Mouse (Mus musculus) CH12.LX (cell line): Measurements from ENCODE around the gene Hoxa7. TPM values are rescaled to one million over a fixed set of nuclear protein-coding genes. Genes with fewer than 3 reads are reported as not detected.

Source experiments
- DNase-seq: peaks from one replicate; pipeline ENCODE4 v3.0.0-alpha.2; 2013; ENCODE audit errors: extremely low read depth
- H3K27ac ChIP-seq: 2 replicates; pipeline ENCODE4 v1.5.1; 2012; ENCODE audit warnings: low read depth, mild to moderate bottlenecking, control low read depth, moderate library complexity; ENCODE audit not compliant: insufficient read depth
- H3K27me3 ChIP-seq: replicated peaks from 2 replicates; pipeline ENCODE3; 2012; ENCODE audit warnings: inconsistent platforms
- H3K36me3 ChIP-seq, 2 experiments: replicated peaks in 1 of 2; 2 replicates each; pipeline versions ENCODE3 to v1.6.1; 2012; ENCODE audit warnings: inconsistent platforms in 1 of 2, low read length in 1 of 2, mild to moderate bottlenecking in 1 of 2, mixed read lengths in 1 of 2, moderate library complexity in 1 of 2; ENCODE audit not compliant: control insufficient read depth in 1 of 2, insufficient read depth in 1 of 2
- H3K4me1 ChIP-seq, 2 experiments: 2 replicates each; pipeline ENCODE4 v1.6.1; 2012; ENCODE audit warnings: inconsistent platforms in 1 of 2, moderate library complexity in 1 of 2; ENCODE audit not compliant: insufficient read depth in 2 of 2, control insufficient read depth in 1 of 2
- H3K4me2 ChIP-seq: 2 replicates; pipeline ENCODE4 v1.6.1; 2012; ENCODE audit warnings: low read depth, mild to moderate bottlenecking, control low read depth; ENCODE audit not compliant: poor library complexity, insufficient read depth, severe bottlenecking
- H3K4me3 ChIP-seq, 3 experiments: fragments of 150-350 bp in 1 of 3; sonication (generic) in 1 of 3; replicated peaks in 1 of 3; 2 replicates each; pipeline versions ENCODE3 to v1.5.1; 2011 to 2012; ENCODE audit warnings: low read depth in 2 of 3, low read length in 2 of 3, mild to moderate bottlenecking in 2 of 3, moderate library complexity in 2 of 3, control low read depth in 1 of 3, improper control_type of control experiment in 1 of 3, inconsistent platforms in 1 of 3, mixed read lengths in 1 of 3; ENCODE audit not compliant: poor library complexity in 1 of 3
- H3K79me2 ChIP-seq: replicated peaks from 2 replicates; pipeline ENCODE4 v1.6.1; 2012; ENCODE audit warnings: mild to moderate bottlenecking, moderate library complexity; ENCODE audit not compliant: control insufficient read depth, poor library complexity, insufficient read depth, severe bottlenecking; ENCODE audit errors: extremely low read depth
- H3K9ac ChIP-seq: 2 replicates; pipeline ENCODE4 v1.6.1; 2012; ENCODE audit warnings: low read depth, mild to moderate bottlenecking, control low read depth, moderate library complexity; ENCODE audit not compliant: insufficient read depth
- H3K9me3 ChIP-seq: replicated peaks from 2 replicates; pipeline ENCODE3; 2012; ENCODE audit warnings: low read length, inconsistent platforms, mixed read lengths
- BHLHE40 ChIP-seq: IDR thresholded peaks from 2 replicates; pipeline ENCODE4 v1.6.1; 2011; ENCODE audit warnings: mild to moderate bottlenecking, low read depth, low read length, improper control_type of control experiment
- CHD1 ChIP-seq: IDR thresholded peaks from 2 replicates; pipeline ENCODE4 v1.6.1; 2012; ENCODE audit warnings: low read depth, low read length, improper control_type of control experiment, inconsistent platforms
- CHD2 ChIP-seq: IDR thresholded peaks from 2 replicates; pipeline ENCODE4 v1.6.1; 2011; ENCODE audit warnings: low read length, improper control_type of control experiment
- CTCF ChIP-seq, 2 experiments: IDR thresholded peaks in 1 of 2; conservative IDR thresholded peaks in 1 of 2; 2 replicates each; pipeline ENCODE4 v1.5.1; 2011 to 2012; ENCODE audit warnings: low read depth in 2 of 2, low read length in 2 of 2, improper control_type of control experiment in 1 of 2, inconsistent platforms in 1 of 2, mild to moderate bottlenecking in 1 of 2, moderate library complexity in 1 of 2
- E2F4 ChIP-seq: IDR thresholded peaks from 2 replicates; pipeline ENCODE4 v1.6.1; 2011; ENCODE audit warnings: low read depth, low read length, improper control_type of control experiment; ENCODE audit not compliant: insufficient replicate concordance
- ETS1 ChIP-seq: conservative IDR thresholded peaks from 2 replicates; pipeline ENCODE4 v1.6.1; 2012; ENCODE audit warnings: low read depth, mild to moderate bottlenecking, inconsistent platforms, low read length, improper control_type of control experiment, moderate library complexity
- GABPA ChIP-seq: IDR thresholded peaks from 2 replicates; pipeline ENCODE4 v1.6.1; 2012; ENCODE audit warnings: low read depth, low read length, improper control_type of control experiment, inconsistent platforms; ENCODE audit not compliant: insufficient replicate concordance
- IRF4 ChIP-seq: IDR thresholded peaks from 2 replicates; pipeline ENCODE4 v1.6.1; 2014; ENCODE audit warnings: low read depth, mild to moderate bottlenecking, inconsistent platforms, low read length, improper control_type of control experiment
- JUN ChIP-seq: IDR thresholded peaks from 2 replicates; pipeline ENCODE4 v1.6.1; 2011; ENCODE audit warnings: low read depth, mild to moderate bottlenecking, low read length, improper control_type of control experiment, moderate library complexity; ENCODE audit not compliant: insufficient read depth
- JUND ChIP-seq: conservative IDR thresholded peaks from 2 replicates; pipeline ENCODE4 v1.6.1; 2011; ENCODE audit warnings: low read depth, low read length, improper control_type of control experiment
- KAT2A ChIP-seq: IDR thresholded peaks from 2 replicates; pipeline ENCODE4 v1.6.1; 2012; ENCODE audit warnings: low read length, improper control_type of control experiment, inconsistent platforms; ENCODE audit not compliant: insufficient replicate concordance
- MAFK ChIP-seq: IDR thresholded peaks from 2 replicates; pipeline ENCODE4 v1.6.1; 2011; ENCODE audit warnings: low read length, improper control_type of control experiment; ENCODE audit not compliant: insufficient replicate concordance
- MAZ ChIP-seq: IDR thresholded peaks from 2 replicates; pipeline ENCODE4 v1.6.1; 2012; ENCODE audit warnings: low read depth, mild to moderate bottlenecking, inconsistent platforms, low read length, improper control_type of control experiment, moderate library complexity
- MEF2A ChIP-seq: IDR thresholded peaks from 2 replicates; pipeline ENCODE4 v1.6.1; 2014; ENCODE audit warnings: low read depth, mild to moderate bottlenecking, inconsistent platforms, low read length, improper control_type of control experiment, borderline replicate concordance
- MXI1 ChIP-seq: IDR thresholded peaks from 2 replicates; pipeline ENCODE4 v1.6.1; 2011; ENCODE audit warnings: mild to moderate bottlenecking, low read depth, low read length, improper control_type of control experiment
- MYC ChIP-seq: IDR thresholded peaks from 2 replicates; pipeline ENCODE4 v1.6.1; 2011; ENCODE audit warnings: low read depth, mild to moderate bottlenecking, improper control_type of control experiment, low read length
- NELFE ChIP-seq: IDR thresholded peaks from 2 replicates; pipeline ENCODE4 v1.6.1; 2011; ENCODE audit warnings: low read depth, low read length, improper control_type of control experiment
- NRF1 ChIP-seq: IDR thresholded peaks from 2 replicates; pipeline ENCODE4 v1.6.1; 2014; ENCODE audit warnings: low read depth, mild to moderate bottlenecking, inconsistent platforms, low read length, improper control_type of control experiment, moderate library complexity
- PAX5 ChIP-seq: IDR thresholded peaks from 2 replicates; pipeline ENCODE4 v1.6.1; 2012; ENCODE audit warnings: low read length, inconsistent platforms, mixed read lengths
- POLR2A ChIP-seq: IDR thresholded peaks from 2 replicates; pipeline ENCODE4 v1.6.1; 2011; ENCODE audit warnings: low read depth, mild to moderate bottlenecking, improper control_type of control experiment, low read length
- POLR2AphosphoS2 ChIP-seq: IDR thresholded peaks from 2 replicates; pipeline ENCODE4 v1.6.1; 2011; ENCODE audit warnings: low read depth, low read length, improper control_type of control experiment
- RAD21 ChIP-seq: IDR thresholded peaks from 2 replicates; pipeline ENCODE4 v1.6.1; 2011; ENCODE audit warnings: low read depth, mild to moderate bottlenecking, low read length, improper control_type of control experiment, moderate library complexity
- RCOR1 ChIP-seq: conservative IDR thresholded peaks from 2 replicates; pipeline ENCODE4 v1.6.1; 2012; ENCODE audit warnings: low read depth, mild to moderate bottlenecking, inconsistent platforms, low read length, improper control_type of control experiment
- SMC3 ChIP-seq: IDR thresholded peaks from 2 replicates; pipeline ENCODE4 v1.6.1; 2011; ENCODE audit warnings: low read depth, low read length, improper control_type of control experiment
- TBP ChIP-seq: conservative IDR thresholded peaks from 2 replicates; pipeline ENCODE4 v1.6.1; 2011; ENCODE audit warnings: low read depth, low read length, improper control_type of control experiment
- TCF12 ChIP-seq: IDR thresholded peaks from 2 replicates; pipeline ENCODE4 v1.6.1; 2014; ENCODE audit warnings: low read depth, mild to moderate bottlenecking, inconsistent platforms, low read length, improper control_type of control experiment
- UBTF ChIP-seq: IDR thresholded peaks from 2 replicates; pipeline ENCODE4 v1.6.1; 2012; ENCODE audit warnings: low read depth, mild to moderate bottlenecking, inconsistent platforms, low read length, improper control_type of control experiment, moderate library complexity
- USF2 ChIP-seq: conservative IDR thresholded peaks from 2 replicates; pipeline ENCODE4 v1.6.1; 2011; ENCODE audit warnings: low read depth, low read length, improper control_type of control experiment
- ZC3H11A ChIP-seq: IDR thresholded peaks from 2 replicates; pipeline ENCODE4 v1.6.1; 2012; ENCODE audit warnings: low read depth, mild to moderate bottlenecking, inconsistent platforms, low read length, improper control_type of control experiment
- ZKSCAN1 ChIP-seq: IDR thresholded peaks from 2 replicates; pipeline ENCODE4 v1.6.1; 2012; ENCODE audit warnings: low read depth, inconsistent platforms, low read length, improper control_type of control experiment, borderline replicate concordance
- ZMIZ1 ChIP-seq: IDR thresholded peaks from 2 replicates; pipeline ENCODE4 v1.6.1; 2012; ENCODE audit warnings: low read depth, mild to moderate bottlenecking, inconsistent platforms, low read length, improper control_type of control experiment
- dilution Hi-C: fragments of 300-500 bp; cut with MboI; formaldehyde crosslinking; loops from 2 replicates; pipeline ENCODE4 v1.14.3; 2020; ENCODE audit warnings: low sequenced_read_pairs; ENCODE audit not compliant: extremely low pct_unique_long_range_greater_than_20kb, extremely low pct_ligation_motif_present
- in situ Hi-C: fragments of 300-500 bp; cut with MboI; formaldehyde crosslinking; loops from 3 replicates; pipeline ENCODE4 v1.14.3; 2019; ENCODE audit warnings: low sequenced_read_pairs, low pct_ligation_motif_present, low pct_unique_long_range_greater_than_20kb, mixed read lengths
- polyA plus RNA-seq: library from polyadenylated mRNA; unstranded; fragments of >175 nt; gene quantifications from 2 replicates; pipeline ENCODE4 v1.2.1, GENCODE M21; 2012; ENCODE audit warnings: low read depth; ENCODE audit not compliant: insufficient read length
- total RNA-seq, 2 experiments: library from RNA; depleted of rRNA; stranded (reverse); fragments of 300-350 nt in 1 of 2; fragments of >200 nt in 1 of 2; gene quantifications; 2 replicates each; pipeline ENCODE4 v1.2.3; 2012 to 2014

The Hoxa7 gene
- total and polyA plus RNA-seq, 3 experiments: 1.0 to 1.4 (median 1.1) TPM

DNA sequence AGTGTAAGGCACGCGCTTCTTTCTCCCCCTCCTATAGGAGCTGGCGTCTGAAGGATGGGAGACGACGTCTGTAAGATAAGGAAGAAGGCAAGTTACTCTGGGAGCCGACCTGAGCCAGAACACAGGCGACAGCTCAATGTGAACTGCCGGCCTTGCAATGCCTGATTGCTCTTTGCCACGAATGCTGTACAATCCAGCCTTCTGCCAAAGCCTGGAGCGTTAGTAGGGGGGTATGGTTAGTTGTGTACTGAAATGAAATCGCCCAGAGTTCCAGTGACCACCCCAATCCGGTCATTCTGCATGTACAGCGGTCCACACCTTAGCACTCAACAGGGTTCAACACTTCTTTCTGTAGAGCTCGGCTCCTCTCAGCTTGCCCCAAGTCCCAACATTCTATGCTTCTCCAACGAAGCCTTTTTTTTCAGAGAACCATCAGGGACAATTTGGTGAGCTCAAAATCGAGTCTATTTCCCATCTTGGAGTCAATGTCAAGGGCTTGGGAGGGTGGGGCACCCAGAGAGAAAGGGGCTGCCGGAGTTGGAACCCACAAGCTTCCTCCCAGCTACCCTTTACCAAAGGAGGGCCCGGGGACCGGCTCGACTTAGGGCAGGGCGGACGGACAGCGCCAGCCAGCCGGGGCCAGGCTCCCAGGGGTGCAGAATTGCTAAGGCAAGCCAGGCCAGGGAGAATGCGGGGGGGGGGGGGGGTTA is 37.6 kb upstream of the Hoxa7 start:
- Histone ChIP-seq H3K4me2 (no peak overlapping the region), H3K79me2 (no peaks in the 10 kb centered on the region), H3K9ac (no peak overlapping the region), H3K4me3 (no peak overlapping the region), H3K27me3 (peaks cover 23% of the 10 kb centered on the region), H3K4me1 (no peaks in the 10 kb centered on the region), H3K9me3 (peaks cover 5% of the 10 kb centered on the region), H3K36me3 (no peaks in the 10 kb centered on the region), H3K27ac (no peak overlapping the region)
- dilution Hi-C loops (no loop called here), in situ Hi-C loops (loop anchor here (25.0 kb wide), 1 partner anchor 653 kb away; no protein-coding TSS in a partner anchor)
- TF ChIP-seq RAD21 (no peak), JUN (no peak), MEF2A (no peak), TBP (no peak), POLR2AphosphoS2 (no peak), CTCF (conservative IDR thresholded peaks at IDR 0.05 in 1 of 2, IDR thresholded peaks at IDR 0.05 in 1 of 2; ENCODE audit: low read depth in 2 of 2, low read length in 2 of 2) (no peak), PAX5 (no peak), POLR2A (no peak), CHD1 (no peak), IRF4 (no peak), TCF12 (no peak), MXI1 (no peak), JUND (no peak), ZKSCAN1 (no peak)
- DNase-seq: no peak

- no peak overlapping the region for H3K27ac ChIP-seq
- no peaks in the 10 kb centered on the region for H3K36me3 ChIP-seq
- H3K9ac ChIP-seq: no peak overlapping the region
- H3K27me3 ChIP-seq: peaks cover 7% of the 10 kb centered on the region
- no peaks in the 10 kb centered on the region for H3K4me1 ChIP-seq
- peaks cover 24% of the 10 kb centered on the region for H3K9me3 ChIP-seq
- dilution Hi-C loops (no loop called here), in situ Hi-C loops (loop anchor here (25.0 kb wide), 1 partner anchor 655 kb away; no protein-coding TSS in a partner anchor)
- peak; percentile 71 for DNase-seq
- peak overlapping the region; percentile 38; the same call in 1 of the 2 replicates for H3K4me2 ChIP-seq
- no peaks in the 10 kb centered on the region for H3K79me2 ChIP-seq
- no peak overlapping the region for H3K4me3 ChIP-seq
- no peak for TF ChIP-seq MYC
- TF ChIP-seq GABPA: no peak
- no peak for TF ChIP-seq ZKSCAN1
- no peak for TF ChIP-seq MAZ
- TF ChIP-seq TCF12: no peak
- TF ChIP-seq NELFE: no peak
- TF ChIP-seq JUND: no peak
- TF ChIP-seq MXI1: no peak
- TF ChIP-seq SMC3: peak; percentile 88
- no peak for TF ChIP-seq ZMIZ1
- TF ChIP-seq CHD2: no peak
- no peak for TF ChIP-seq JUN
- TF ChIP-seq NRF1: no peak
- TF ChIP-seq USF2: no peak
- TF ChIP-seq RAD21: peak; percentile 99
- peak; percentile 47 for TF ChIP-seq ZC3H11A
- TF ChIP-seq BHLHE40: no peak
- no peak for TF ChIP-seq UBTF
- TF ChIP-seq ETS1: no peak
- no peak for TF ChIP-seq RCOR1
- TF ChIP-seq CHD1: no peak
- TF ChIP-seq IRF4: no peak
- no peak for TF ChIP-seq PAX5
- no peak for TF ChIP-seq E2F4
- no peak for TF ChIP-seq MAFK
- no peak for TF ChIP-seq KAT2A
Observed at GRCm38 (mm10) chr6:52256956-52257355, 35.3 kb upstream of the Hoxa7 start.
